Mouse (Mus musculus): ENCODE measurements at regions not wholly inside any gene's neighbourhood (a gene's known extent, or its start where the extent isn't known, plus 50 kb on each side); places are given as distances from the start of the nearest gene placed in this dataset.

- DNase-seq: no peak
- no peak for TF ChIP-seq CTCF (IDR thresholded peaks at IDR 0.05; ENCODE audit: low read depth)
- Histone ChIP-seq H3K27ac (ENCODE audit: low read depth, low read length) (no peak overlapping the region), H3K4me2 (ENCODE audit: low read depth) (no peak overlapping the region), H3K4me1 (ENCODE audit: insufficient read depth) (no peaks in the 10 kb centered on the region), H3K36me3 (ENCODE audit: insufficient read depth) (no peaks in the 10 kb centered on the region), H3K9me3 (ENCODE audit: low read length) (no peaks in the 10 kb centered on the region), H3K27me3 (ENCODE audit: insufficient read depth, low read length) (no peaks in the 10 kb centered on the region), H3K9ac (no peak overlapping the region), H3K4me3 (ENCODE audit: low read depth, low read length) (no peak overlapping the region)
- no peak for ATAC-seq
- WGBS: 71% methylated on average over 3 of the region's 3 CpGs
Observed at GRCm38 (mm10) chrX:99531154-99531553, 60.1 kb upstream of the Pja1 start.

- H3K9me3 ChIP-seq (ENCODE audit: low read length): no peaks in the 10 kb centered on the region
- no peak overlapping the region for H3K9ac ChIP-seq
- TF ChIP-seq CTCF (IDR thresholded peaks at IDR 0.05; ENCODE audit: low read depth): no peak
- no peaks in the 10 kb centered on the region for H3K36me3 ChIP-seq (ENCODE audit: insufficient read depth)
- WGBS: 65% methylated on average over 7 of the region's 7 CpGs
- H3K27ac ChIP-seq (ENCODE audit: low read depth, low read length): no peak overlapping the region
- no peak overlapping the region for H3K4me3 ChIP-seq (ENCODE audit: low read depth, low read length)
- no peak for DNase-seq
- no peak overlapping the region for H3K4me2 ChIP-seq (ENCODE audit: low read depth)
- 0 out of 2 replicates have a peak, but pooled peaks have one; percentile 28 for ATAC-seq
- no peaks in the 10 kb centered on the region for H3K4me1 ChIP-seq (ENCODE audit: insufficient read depth)
- no peaks in the 10 kb centered on the region for H3K27me3 ChIP-seq (ENCODE audit: insufficient read depth, low read length)
Observed at GRCm38 (mm10) chrX:99530511-99530910, 59.4 kb upstream of the Pja1 start.

- H3K27me3 ChIP-seq (ENCODE audit: insufficient read depth, low read length): no peaks in the 10 kb centered on the region
- WGBS: 47% methylated on average over 6 of the region's 6 CpGs
- H3K9ac ChIP-seq: no peak overlapping the region
- no peak for DNase-seq
- no peak for ATAC-seq
- H3K36me3 ChIP-seq (ENCODE audit: insufficient read depth): no peaks in the 10 kb centered on the region
- TF ChIP-seq CTCF (IDR thresholded peaks at IDR 0.05; ENCODE audit: low read depth): no peak
- no peak overlapping the region for H3K4me3 ChIP-seq (ENCODE audit: low read depth, low read length)
- H3K9me3 ChIP-seq (ENCODE audit: low read length): no peaks in the 10 kb centered on the region
- no peak overlapping the region for H3K27ac ChIP-seq (ENCODE audit: low read depth, low read length)
- H3K4me2 ChIP-seq (ENCODE audit: low read depth): no peak overlapping the region
- H3K4me1 ChIP-seq (ENCODE audit: insufficient read depth): no peaks in the 10 kb centered on the region
Observed at GRCm38 (mm10) chrX:99523306-99523705, 52.2 kb upstream of the Pja1 start.

DNA sequence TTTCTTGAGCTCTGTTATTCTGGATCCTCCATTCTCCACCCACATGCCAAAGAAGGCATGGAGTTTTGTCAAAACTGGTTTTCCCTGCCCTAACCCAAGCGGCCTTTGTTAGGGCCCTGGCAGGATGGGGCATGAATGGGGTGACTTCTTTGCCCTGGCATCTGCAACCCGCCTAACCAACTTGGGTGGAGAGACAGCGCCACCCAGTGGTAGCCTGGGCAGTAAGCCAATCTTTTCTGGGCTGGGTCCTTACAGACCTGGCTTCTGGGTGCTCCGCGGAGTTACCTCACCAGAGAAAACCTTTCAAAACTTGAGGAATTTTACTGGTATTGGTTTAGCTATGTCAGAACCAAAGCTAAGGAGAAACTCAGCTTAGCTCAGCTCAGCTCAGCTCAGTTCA lies 51.8 kb upstream of the Pja1 start:
- Histone ChIP-seq H3K4me1 (ENCODE audit: insufficient read depth) (no peaks in the 10 kb centered on the region), H3K36me3 (ENCODE audit: insufficient read depth) (no peaks in the 10 kb centered on the region), H3K9ac (no peak overlapping the region), H3K9me3 (ENCODE audit: low read length) (no peaks in the 10 kb centered on the region), H3K27ac (ENCODE audit: low read depth, low read length) (no peak overlapping the region), H3K27me3 (ENCODE audit: insufficient read depth, low read length) (no peaks in the 10 kb centered on the region), H3K4me3 (ENCODE audit: low read depth, low read length) (no peak overlapping the region), H3K4me2 (ENCODE audit: low read depth) (no peak overlapping the region)
- WGBS: 26% methylated on average over 5 of the region's 5 CpGs
- DNase-seq: peak; percentile 83
- TF ChIP-seq CTCF (IDR thresholded peaks at IDR 0.05; ENCODE audit: low read depth): peak; percentile 87
- ATAC-seq: peak; percentile 86

- no peak for TF ChIP-seq CTCF (IDR thresholded peaks at IDR 0.05; ENCODE audit: low read depth)
- Histone ChIP-seq H3K36me3 (ENCODE audit: insufficient read depth) (no peaks in the 10 kb centered on the region), H3K27ac (ENCODE audit: low read depth, low read length) (no peak overlapping the region), H3K27me3 (ENCODE audit: insufficient read depth, low read length) (no peaks in the 10 kb centered on the region), H3K4me3 (ENCODE audit: low read depth, low read length) (no peak overlapping the region), H3K4me1 (ENCODE audit: insufficient read depth) (no peaks in the 10 kb centered on the region), H3K4me2 (ENCODE audit: low read depth) (no peak overlapping the region), H3K9ac (no peak overlapping the region), H3K9me3 (ENCODE audit: low read length) (no peaks in the 10 kb centered on the region)
- ATAC-seq (peak; percentile 47), DNase-seq (no peak)
- whole genome bisulfite sequencing: 32% methylated on average over 11 of the region's 11 CpGs
Observed at GRCm38 (mm10) chrX:99522289-99522688, 51.2 kb upstream of the Pja1 start.

DNA sequence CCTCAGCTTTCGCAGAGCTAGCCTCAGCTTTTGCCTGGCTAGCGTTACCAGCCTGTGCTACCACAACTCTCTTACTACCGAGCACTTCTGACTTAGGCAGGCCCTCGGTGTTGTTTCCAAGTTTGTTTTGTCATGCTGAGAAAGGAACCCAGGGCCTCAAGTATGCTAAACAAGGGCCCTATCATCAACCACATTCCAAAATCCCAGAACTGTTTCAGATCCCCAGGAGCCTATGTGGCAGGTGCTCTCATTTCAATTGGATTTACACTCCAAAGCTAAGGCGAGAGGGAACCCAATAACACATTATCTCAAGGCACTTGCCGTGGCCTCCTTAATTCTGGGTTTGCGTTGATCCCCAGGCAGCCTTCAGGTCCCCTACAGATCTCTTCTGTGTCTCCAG lies 50.8 kb upstream of the Pja1 start:
- no peak overlapping the region for H3K27ac ChIP-seq (ENCODE audit: low read depth, low read length)
- no peak for ATAC-seq
- no peak overlapping the region for H3K4me2 ChIP-seq (ENCODE audit: low read depth)
- no peaks in the 10 kb centered on the region for H3K4me1 ChIP-seq (ENCODE audit: insufficient read depth)
- TF ChIP-seq CTCF (IDR thresholded peaks at IDR 0.05; ENCODE audit: low read depth): no peak
- 49% methylated on average over 7 of the region's 7 CpGs for WGBS
- no peaks in the 10 kb centered on the region for H3K27me3 ChIP-seq (ENCODE audit: insufficient read depth, low read length)
- no peak for DNase-seq
- H3K9me3 ChIP-seq (ENCODE audit: low read length): no peaks in the 10 kb centered on the region
- no peak overlapping the region for H3K9ac ChIP-seq
- no peak overlapping the region for H3K4me3 ChIP-seq (ENCODE audit: low read depth, low read length)
- H3K36me3 ChIP-seq (ENCODE audit: insufficient read depth): no peaks in the 10 kb centered on the region

Data from forebrain, postnatal 0 days (tissue).